Mouse (Mus musculus) liver, embryonic 14.5 days (tissue): ENCODE measurements at regions not wholly inside any gene's neighbourhood (a gene's known extent, or its start where the extent isn't known, plus 50 kb on each side); places are given as distances from the start of the nearest gene placed in this dataset.

Experiments
- ATAC-seq: fragments of 200-750 bp; cut with Nextera tagmentation; 2 replicates; pipeline ENCODE4 v1.8.0; 2017; ENCODE audit warnings: moderate number of reproducible peaks, mild to moderate bottlenecking, moderate library complexity; ENCODE audit not compliant: insufficient read depth
- DNase-seq, 3 experiments: peaks; one replicate each; pipeline ENCODE4 v3.0.0-alpha.2; 2012 to 2013; ENCODE audit warnings: low read depth in 3 of 3, low spot score in 3 of 3
- H3K27ac ChIP-seq: fragments of 300-500 bp; sonication (generic); 2 replicates; pipeline ENCODE4 v1.5.1; 2014; ENCODE audit warnings: moderate library complexity, mild to moderate bottlenecking, control low read depth, inconsistent platforms
- H3K27me3 ChIP-seq: fragments of 300-500 bp; sonication (generic); 2 replicates; pipeline ENCODE4 v1.6.1; 2014; ENCODE audit warnings: mild to moderate bottlenecking, low read length, moderate library complexity; ENCODE audit not compliant: control insufficient read depth, insufficient read depth
- H3K36me3 ChIP-seq: fragments of 300-500 bp; sonication (generic); replicated peaks from 2 replicates; pipeline ENCODE4 v1.6.1; 2014; ENCODE audit warnings: low read depth; ENCODE audit not compliant: control insufficient read depth, insufficient read depth
- H3K4me1 ChIP-seq, 2 experiments: fragments of 200-500 bp in 1 of 2; fragments of 300-500 bp in 1 of 2; sonication (generic) in 1 of 2; replicated peaks; 2 replicates each; pipeline ENCODE4 v1.6.1; 2012 to 2014; ENCODE audit warnings: antibody characterized with exemption in 1 of 2, inconsistent platforms in 1 of 2, low read length in 1 of 2; ENCODE audit not compliant: control insufficient read depth in 2 of 2, insufficient read depth in 2 of 2
- H3K4me2 ChIP-seq: fragments of 300-500 bp; sonication (generic); 2 replicates; pipeline ENCODE4 v1.6.1; 2014; ENCODE audit warnings: low read depth, mild to moderate bottlenecking, control low read depth, moderate library complexity
- H3K4me3 ChIP-seq, 2 experiments: fragments of 200-500 bp in 1 of 2; fragments of 300-500 bp in 1 of 2; sonication (generic) in 1 of 2; 2 replicates each; pipeline ENCODE4 v1.5.1; 2012 to 2014; ENCODE audit warnings: low read depth in 2 of 2, low read length in 2 of 2, mild to moderate bottlenecking in 2 of 2, control low read depth in 1 of 2, inconsistent platforms in 1 of 2, moderate library complexity in 1 of 2; ENCODE audit not compliant: insufficient read depth in 1 of 2
- H3K9ac ChIP-seq: fragments of 300-500 bp; sonication (generic); replicated peaks from 2 replicates; pipeline ENCODE4 v1.6.1; 2014; ENCODE audit warnings: mild to moderate bottlenecking, control low read depth, moderate library complexity
- H3K9me3 ChIP-seq: fragments of 300-500 bp; sonication (generic); 2 replicates; pipeline ENCODE4 v1.6.1; 2016; ENCODE audit warnings: low read length, mixed read lengths; ENCODE audit not compliant: control insufficient read depth
- CTCF ChIP-seq: IDR thresholded peaks from 2 replicates; pipeline ENCODE4 v1.5.1; 2016; ENCODE audit warnings: antibody characterized with exemption, low read depth, control low read depth
- EP300 ChIP-seq: IDR thresholded peaks from 2 replicates; pipeline ENCODE4 v1.6.1; 2016; ENCODE audit warnings: antibody characterized with exemption, low read depth
- WGBS: fragments of 180-500 bp; shearing (Covaris S2); extraction: QIAGEN DNeasy Blood & Tissue Kit; methylation state at CpG from one replicate; pipeline ENCODE4 v1.1.7; 2014; ENCODE audit not compliant: insufficient replicate concordance; 5-methylcytosine and 5-hydroxymethylcytosine counted together

GRCm38 (mm10) chr4:64500635-64501395, 454.0 kb upstream of the Tnc start:
- Histone ChIP-seq H3K4me1 (no peaks in the 10 kb centered on the region), H3K4me3 (no peak overlapping the region), H3K27me3 (no peaks in the 10 kb centered on the region), H3K27ac (no peak overlapping the region), H3K4me2 (no peak overlapping the region), H3K9me3 (no peaks in the 10 kb centered on the region), H3K36me3 (no peaks in the 10 kb centered on the region), H3K9ac (no peak overlapping the region)
- DNase-seq, result no peak
- ATAC-seq, result no peak
- WGBS, result 68% methylated on average over 5 of the region's 5 CpGs
- TF ChIP-seq CTCF (no peak), EP300 (no peak)

DNA sequence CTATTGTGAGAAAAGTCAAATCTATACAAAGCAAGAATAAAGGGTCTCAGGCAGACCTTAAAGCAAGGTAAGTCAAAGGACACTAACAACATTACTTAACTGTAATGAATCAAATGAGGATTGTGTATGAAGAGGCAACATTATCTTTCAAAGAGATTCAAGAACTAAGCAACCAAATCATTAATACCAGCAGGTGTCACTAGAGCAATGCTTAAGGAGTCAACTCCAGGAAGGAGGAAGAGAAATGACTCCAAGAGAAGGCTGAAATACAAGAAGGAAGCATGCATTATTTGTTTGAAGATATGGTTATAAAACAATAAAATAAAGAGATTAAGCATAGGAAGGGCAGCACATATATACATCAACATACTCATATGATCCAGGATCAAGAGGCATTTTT, 475.1 kb upstream of the Tnc start:
- Histone ChIP-seq H3K27ac (no peak overlapping the region), H3K4me2 (no peak overlapping the region), H3K27me3 (no peaks in the 10 kb centered on the region), H3K9me3 (no peaks in the 10 kb centered on the region), H3K4me1 (no peaks in the 10 kb centered on the region), H3K9ac (no peak overlapping the region), H3K36me3 (no peaks in the 10 kb centered on the region), H3K4me3 (no peak overlapping the region)
- TF ChIP-seq EP300 (no peak), CTCF (no peak)
- DNase-seq (no peak), ATAC-seq (no peak)

DNA sequence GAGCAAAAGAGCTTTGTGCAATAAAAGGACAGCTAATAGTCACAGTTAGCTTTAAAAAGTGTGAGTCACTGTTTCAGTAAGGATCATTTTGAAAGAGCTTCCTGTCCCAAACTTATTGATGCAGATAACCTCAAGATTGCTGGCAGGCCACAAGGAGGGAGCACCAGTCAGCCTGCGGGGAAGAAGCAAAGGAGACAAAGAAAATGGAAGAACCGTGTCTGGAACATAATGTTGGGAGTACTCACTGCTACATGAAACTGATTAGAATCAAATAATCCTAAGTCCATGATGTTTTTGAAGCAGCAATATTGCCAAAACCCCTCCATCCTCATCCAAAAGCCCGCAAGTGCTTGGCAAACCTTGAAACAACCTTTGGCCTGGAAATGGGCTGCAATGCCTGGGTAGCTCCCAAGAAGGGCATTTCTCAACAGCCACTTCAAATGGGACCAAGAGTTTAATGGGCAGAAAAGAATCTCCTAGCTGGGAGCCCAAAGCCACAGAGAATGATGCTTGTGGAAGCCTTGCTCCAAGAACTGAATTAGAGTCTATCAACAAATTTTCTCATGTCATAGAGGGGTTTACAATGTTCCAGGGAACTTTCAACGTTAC, 481.0 kb upstream of the Tnc start:
- no peaks in the 10 kb centered on the region for H3K36me3 ChIP-seq
- no peaks in the 10 kb centered on the region for H3K9me3 ChIP-seq
- H3K4me1 ChIP-seq, result no peaks in the 10 kb centered on the region
- no peak overlapping the region for H3K4me2 ChIP-seq
- H3K4me3 ChIP-seq, result no peak overlapping the region
- H3K27me3 ChIP-seq, result no peaks in the 10 kb centered on the region
- ATAC-seq (no peak), DNase-seq (no peak)
- TF ChIP-seq EP300 (no peak), CTCF (no peak)
- 58% methylated on average over 4 of the region's 4 CpGs for WGBS
- H3K9ac ChIP-seq, result no peak overlapping the region
- H3K27ac ChIP-seq, result no peak overlapping the region

DNA sequence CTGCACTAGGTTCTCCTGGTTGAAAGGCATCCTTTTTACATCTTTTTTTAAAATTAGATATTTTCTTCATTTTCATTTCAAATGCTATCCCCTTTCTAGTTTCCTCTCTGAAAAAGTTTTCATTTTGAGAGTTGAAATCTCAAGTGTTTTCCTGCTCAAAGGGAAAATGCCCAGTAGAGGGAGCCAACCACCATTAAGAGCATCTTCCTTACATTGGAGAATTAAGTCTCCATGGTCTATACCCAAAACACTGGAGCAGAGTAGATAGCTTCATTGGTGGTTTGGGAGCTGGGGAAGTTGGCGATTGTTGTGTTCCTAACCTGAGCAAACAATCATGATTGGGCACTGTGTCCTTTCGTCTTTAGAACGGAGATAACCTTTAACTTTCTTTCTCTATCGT, 483.8 kb upstream of the Tnc start:
- no peak for TF ChIP-seq CTCF
- TF ChIP-seq EP300, result no peak
- no peaks in the 10 kb centered on the region for H3K4me1 ChIP-seq
- no peak overlapping the region for H3K9ac ChIP-seq
- 50% methylated on average over 4 of the region's 4 CpGs for WGBS
- no peak for DNase-seq
- H3K27ac ChIP-seq, result no peak overlapping the region
- no peaks in the 10 kb centered on the region for H3K27me3 ChIP-seq
- no peak overlapping the region for H3K4me2 ChIP-seq
- H3K9me3 ChIP-seq, result no peaks in the 10 kb centered on the region
- no peak for ATAC-seq
- H3K36me3 ChIP-seq, result no peaks in the 10 kb centered on the region
- no peak overlapping the region for H3K4me3 ChIP-seq

DNA sequence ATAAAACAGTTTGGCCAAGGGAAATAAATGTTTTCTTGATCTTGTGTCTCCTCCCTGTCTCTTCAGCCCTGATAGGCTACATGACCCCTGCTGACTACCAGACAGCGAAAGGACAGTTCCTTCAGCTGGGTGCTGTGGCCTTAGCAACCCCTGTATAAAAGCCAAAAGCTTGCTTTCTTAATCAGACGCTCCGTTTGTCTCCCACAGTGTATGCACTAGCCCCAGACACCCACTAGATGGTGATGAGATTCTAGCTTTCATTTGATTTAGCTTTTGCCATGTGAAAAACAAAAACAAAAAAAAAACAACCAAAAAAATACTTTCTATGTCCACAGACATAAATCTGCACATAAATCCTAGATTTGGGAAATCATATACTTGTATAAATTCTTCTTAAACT, 486.2 kb upstream of the Tnc start:
- Histone ChIP-seq H3K4me1 (no peaks in the 10 kb centered on the region), H3K27me3 (no peaks in the 10 kb centered on the region), H3K9me3 (no peaks in the 10 kb centered on the region), H3K4me3 (no peak overlapping the region), H3K9ac (no peak overlapping the region), H3K4me2 (no peak overlapping the region), H3K36me3 (no peaks in the 10 kb centered on the region), H3K27ac (no peak overlapping the region)
- WGBS, result 50% methylated on average over 3 of the region's 3 CpGs
- TF ChIP-seq EP300 (no peak), CTCF (no peak)
- DNase-seq, result no peak
- ATAC-seq, result no peak
